Mouse (Mus musculus): ENCODE results near the gene Hpse2. TPM values are rescaled to one million over a fixed set of nuclear protein-coding genes. Genes with fewer than 3 reads are reported as not detected.
"Not testable (repeated sequence)": the region's sequence is repeated elsewhere in the genome, so short reads cannot be mapped to it uniquely, and the experiment has no call there.

Hpse2 gene
- polyA plus RNA-seq, 1 experiment from 2014 or later = 11.4 TPM

DNA sequence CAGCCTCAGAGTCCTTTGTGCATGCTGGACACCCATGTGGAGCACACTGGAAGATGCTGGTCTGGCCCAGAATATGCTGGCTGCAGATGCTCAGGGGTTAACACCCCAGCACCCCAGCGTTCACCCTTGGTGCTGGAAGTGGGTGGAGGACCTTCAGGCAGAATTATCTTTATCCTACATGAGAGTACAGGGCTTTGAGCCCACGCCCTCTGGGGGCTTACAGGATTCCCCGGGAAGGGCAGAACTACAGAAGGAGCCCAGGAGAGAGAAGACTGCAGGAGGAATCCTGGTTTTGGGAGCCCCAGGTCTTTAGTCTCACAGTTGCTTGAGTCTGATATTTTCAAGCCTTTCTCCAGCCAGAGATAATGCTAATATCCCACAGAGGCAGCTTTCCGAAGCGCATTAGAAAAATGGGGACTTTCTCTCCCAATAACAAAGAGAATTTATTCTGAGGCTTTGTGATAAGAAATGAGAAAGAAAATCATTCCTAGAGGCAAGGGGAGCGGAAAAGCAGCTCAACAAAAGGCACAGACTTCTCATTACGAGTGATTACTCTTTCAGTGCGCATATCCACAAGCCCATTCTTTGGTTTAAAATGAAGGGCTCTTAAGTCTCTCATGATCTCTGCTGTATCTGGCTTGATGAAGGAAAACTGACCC, 602.5 kb downstream of the Hpse2 start:
- Histone ChIP-seq H3K9me3 (ENCODE audit: low read depth, low read length) (no peaks in the 10 kb centered on the region), H3K4me2 (no peak overlapping the region), H3K27me3 (ENCODE audit: insufficient read depth, low read length) (no peaks in the 10 kb centered on the region), H3K9ac (no peak overlapping the region), H3K4me1 (ENCODE audit: insufficient read depth) (peaks cover 7% of the 10 kb centered on the region), H3K36me3 (ENCODE audit: insufficient read depth) (no peaks in the 10 kb centered on the region), H3K4me3 (ENCODE audit: low read depth, low read length) (no peak overlapping the region), H3K27ac (ENCODE audit: low read depth) (no peak overlapping the region)
- ATAC-seq (ENCODE audit: insufficient read depth) (no peak), DNase-seq (no peak)
- 53% methylated on average over 8 of the region's 8 CpGs for WGBS
- TF ChIP-seq CTCF (IDR thresholded peaks at IDR 0.05; ENCODE audit: low read depth) = no peak

DNA sequence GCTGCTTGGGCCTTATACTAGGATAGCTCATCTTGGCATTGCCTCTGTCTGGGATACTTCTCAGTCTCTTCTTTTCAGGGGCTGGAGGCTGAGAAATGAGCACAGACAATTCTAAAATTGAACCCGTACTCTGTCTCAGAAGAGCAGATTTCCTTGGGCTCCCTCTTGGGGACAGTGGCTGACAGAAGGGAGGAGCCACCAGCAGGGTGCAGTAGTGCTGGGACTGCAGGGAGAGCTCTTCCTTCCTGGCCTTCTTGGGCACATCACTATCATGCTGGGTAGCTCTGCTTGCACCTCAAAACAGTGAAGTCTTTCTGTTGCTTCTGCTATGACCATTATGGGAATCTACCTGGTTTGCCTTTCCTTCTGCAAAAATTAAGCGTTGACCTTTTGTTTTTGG, 603.0 kb downstream of the Hpse2 start:
- TF ChIP-seq CTCF (IDR thresholded peaks at IDR 0.05; ENCODE audit: low read depth) = peak; percentile 47
- ATAC-seq (ENCODE audit: insufficient read depth) (no peak), DNase-seq (peak; percentile 42)
- Histone ChIP-seq H3K9ac (no peak overlapping the region), H3K4me3 (ENCODE audit: low read depth, low read length) (no peak overlapping the region), H3K4me1 (ENCODE audit: insufficient read depth) (peaks cover 7% of the 10 kb centered on the region), H3K4me2 (no peak overlapping the region), H3K9me3 (ENCODE audit: low read depth, low read length) (no peaks in the 10 kb centered on the region), H3K27me3 (ENCODE audit: insufficient read depth, low read length) (no peaks in the 10 kb centered on the region), H3K36me3 (ENCODE audit: insufficient read depth) (no peaks in the 10 kb centered on the region), H3K27ac (ENCODE audit: low read depth) (no peak overlapping the region)
- WGBS = 38% methylated on average over 2 of the region's 2 CpGs

DNA sequence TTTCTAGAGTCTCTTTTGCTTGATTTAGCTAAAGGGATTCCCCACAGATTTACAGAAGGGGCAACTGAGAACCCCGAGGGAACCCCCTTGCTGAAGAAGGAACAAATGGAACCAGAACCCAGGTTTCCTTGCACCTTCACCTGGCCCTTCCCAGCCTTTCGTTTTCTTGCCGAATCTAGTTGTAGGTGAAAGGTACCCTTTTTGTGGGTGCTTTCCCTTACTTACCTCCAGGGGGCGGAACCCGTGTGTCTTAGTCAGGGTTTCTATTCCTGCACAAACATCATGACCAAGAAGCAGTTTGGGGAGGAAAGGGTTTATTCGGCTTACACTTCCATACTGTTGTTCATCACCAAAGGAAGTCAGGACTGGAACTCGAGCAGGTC, 608.0 kb downstream of the Hpse2 start:
- not testable (repeated sequence) for H3K36me3 ChIP-seq (ENCODE audit: insufficient read depth); H3K27me3 ChIP-seq (ENCODE audit: insufficient read depth, low read length); H3K4me1 ChIP-seq (ENCODE audit: insufficient read depth); DNase-seq; ATAC-seq (ENCODE audit: insufficient read depth); H3K9me3 ChIP-seq (ENCODE audit: low read depth, low read length)
- peak overlapping the region; percentile 88 for H3K27ac ChIP-seq (ENCODE audit: low read depth)
- WGBS = 51% methylated on average over 7 of the region's 7 CpGs
- H3K4me2 ChIP-seq = peak overlapping the region; percentile 74
- H3K4me3 ChIP-seq (ENCODE audit: low read depth, low read length) = peak overlapping the region; percentile 65
- H3K9ac ChIP-seq = peak overlapping the region; percentile 71

DNA sequence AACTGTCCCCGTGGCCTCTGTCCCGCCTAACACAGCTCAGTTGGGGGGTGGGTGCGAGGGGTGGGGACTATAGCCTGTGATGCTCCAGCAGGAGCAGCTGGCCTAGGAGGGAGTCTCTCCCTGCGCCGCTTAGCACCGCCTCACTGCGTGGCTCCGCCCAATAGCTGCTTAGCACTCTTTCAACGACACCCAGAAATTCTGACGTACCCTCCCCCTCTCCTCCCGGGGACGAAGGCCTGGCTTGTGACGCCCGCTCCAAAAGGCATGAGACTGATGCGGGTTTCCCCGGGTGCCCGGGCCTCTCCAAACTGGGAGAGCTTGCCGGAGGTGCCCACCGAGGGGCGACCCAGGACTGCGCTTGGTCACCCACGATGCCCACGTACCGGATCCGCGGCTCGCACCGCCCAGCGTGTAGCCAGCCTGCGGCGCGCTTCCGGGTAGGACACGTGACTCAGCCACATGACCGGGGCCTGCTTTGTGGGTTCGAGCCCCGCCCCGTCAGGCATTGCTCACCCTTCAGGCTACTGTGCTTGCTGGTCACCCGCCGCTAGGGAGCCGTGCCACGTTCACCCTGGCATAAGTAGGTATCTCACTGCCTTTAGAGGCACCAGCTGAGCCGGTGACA, 608.5 kb downstream of the Hpse2 start, which contains the start of gene Hps1:
TSS of gene Hps1 (minus strand) at position 448 of the 625 bp plus-strand sequence.
- peak within 1 kb of the TSS; percentile 74 for H3K4me2 ChIP-seq
- ATAC-seq (ENCODE audit: insufficient read depth) (peak; percentile 99), DNase-seq (peak; percentile 98)
- peak within 1 kb of the TSS; percentile 71 for H3K9ac ChIP-seq
- peaks cover 5% of the 10 kb centered on the region; the same call in 1 of the 2 replicates for H3K4me1 ChIP-seq (ENCODE audit: insufficient read depth)
- peak within 1 kb of the TSS; percentile 65 for H3K4me3 ChIP-seq (ENCODE audit: low read depth, low read length)
- TF ChIP-seq CTCF (IDR thresholded peaks at IDR 0.05; ENCODE audit: low read depth) = no peak; the same call in 1 of the 2 replicates
- H3K27ac ChIP-seq (ENCODE audit: low read depth) = peak within 1 kb of the TSS; percentile 88
- no peaks in the 10 kb centered on the region for H3K27me3 ChIP-seq (ENCODE audit: insufficient read depth, low read length)
- under 1% methylated on average over 43 of the region's 43 CpGs for WGBS
- H3K36me3 ChIP-seq (ENCODE audit: insufficient read depth) = no peaks in the 10 kb centered on the region
- no peaks in the 10 kb centered on the region for H3K9me3 ChIP-seq (ENCODE audit: low read depth, low read length)

DNA sequence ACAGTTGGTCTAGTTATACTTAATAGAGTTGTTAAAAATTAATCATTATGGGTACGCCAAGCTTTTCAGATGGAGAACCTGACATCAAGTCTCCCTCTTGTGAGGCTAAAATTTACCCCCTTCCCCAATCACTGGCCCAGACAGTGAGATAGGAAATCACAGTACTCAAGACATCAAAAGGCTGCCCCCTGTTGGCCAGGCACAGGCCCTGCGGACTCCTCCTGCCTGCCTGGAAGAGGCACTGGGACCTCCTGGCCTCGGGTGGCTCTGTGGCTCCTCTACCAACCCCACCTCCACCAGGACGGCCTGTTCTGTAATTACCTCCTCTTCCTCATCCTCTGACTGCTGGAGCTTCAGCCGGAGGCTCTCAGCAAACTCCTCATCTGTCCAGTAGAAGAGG, 610.4 kb downstream of the Hpse2 start:
- no peak overlapping the region for H3K4me2 ChIP-seq
- no peaks in the 10 kb centered on the region for H3K36me3 ChIP-seq (ENCODE audit: insufficient read depth)
- H3K9ac ChIP-seq = no peak overlapping the region
- no peak for ATAC-seq (ENCODE audit: insufficient read depth)
- H3K27me3 ChIP-seq (ENCODE audit: insufficient read depth, low read length) = no peaks in the 10 kb centered on the region
- no peak overlapping the region for H3K27ac ChIP-seq (ENCODE audit: low read depth)
- 66% methylated on average over 5 of the region's 5 CpGs for WGBS
- peak; percentile 37 for TF ChIP-seq CTCF (IDR thresholded peaks at IDR 0.05; ENCODE audit: low read depth)
- no peaks in the 10 kb centered on the region for H3K9me3 ChIP-seq (ENCODE audit: low read depth, low read length)
- H3K4me3 ChIP-seq (ENCODE audit: low read depth, low read length) = no peak overlapping the region
- H3K4me1 ChIP-seq (ENCODE audit: insufficient read depth) = peaks cover 5% of the 10 kb centered on the region; the same call in 1 of the 2 replicates
- no peak for DNase-seq

DNA sequence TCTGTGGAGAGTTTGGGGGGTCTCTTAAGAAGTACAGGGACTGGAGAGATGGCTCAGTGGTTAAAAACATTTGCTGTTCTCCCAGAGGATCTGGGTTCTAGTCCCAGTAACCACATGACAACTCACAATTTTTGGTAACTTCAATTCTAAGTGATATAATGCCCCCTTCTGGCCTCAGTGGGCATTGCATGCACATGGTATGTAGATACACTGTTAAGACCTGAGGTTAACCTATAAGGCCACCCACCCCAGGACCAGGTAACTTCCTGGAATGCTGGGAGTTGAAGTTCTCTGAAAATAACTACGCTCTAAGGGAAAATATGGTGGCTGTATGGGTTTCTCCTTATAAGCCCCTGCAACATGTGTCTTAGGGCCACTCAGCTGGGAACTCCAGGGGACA, 611.3 kb downstream of the Hpse2 start:
- 97% methylated on average over 1 of the region's 1 CpGs for WGBS

DNA sequence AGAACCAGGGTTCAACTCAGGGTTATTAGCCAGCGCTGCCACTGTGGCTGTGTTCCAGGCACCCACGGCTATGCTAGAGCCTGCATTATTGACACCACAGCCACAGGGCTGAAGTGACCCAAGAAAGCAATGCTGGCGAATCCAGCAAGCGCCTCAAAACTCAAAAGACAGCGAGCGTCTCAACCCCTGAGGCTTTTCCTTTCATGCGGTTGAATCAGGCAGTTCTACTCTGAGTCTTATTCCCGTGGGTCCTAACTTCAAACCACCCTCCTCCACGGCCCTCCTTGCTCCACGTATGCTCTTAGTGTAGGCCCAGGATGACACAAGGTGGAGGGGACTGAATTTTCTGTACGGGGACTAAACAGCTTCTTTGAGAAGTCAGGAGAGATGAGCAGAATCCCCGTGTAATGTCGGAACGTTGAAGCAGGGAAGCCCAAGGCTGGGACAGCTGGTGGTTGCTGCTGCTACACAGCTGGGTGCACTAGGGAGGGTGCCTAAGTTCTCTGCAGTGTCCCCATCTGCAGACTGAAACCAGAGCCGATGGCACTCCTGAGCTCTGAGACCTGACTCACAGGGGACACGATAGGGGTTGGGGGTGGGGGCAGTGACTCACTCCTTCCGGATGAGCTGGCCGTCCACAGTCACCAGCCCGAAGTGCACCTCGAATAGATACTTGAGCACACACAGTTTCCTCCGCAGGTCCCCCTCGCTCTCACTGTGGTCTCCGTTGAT, 617.8 kb downstream of the Hpse2 start:
- H3K36me3 ChIP-seq (ENCODE audit: insufficient read depth) = peaks cover 19% of the 10 kb centered on the region; the same call in 1 of the 2 replicates
- TF ChIP-seq CTCF (IDR thresholded peaks at IDR 0.05; ENCODE audit: low read depth) = no peak
- H3K27ac ChIP-seq (ENCODE audit: low read depth) = no peak overlapping the region
- ATAC-seq (ENCODE audit: insufficient read depth) = no peak
- H3K4me2 ChIP-seq = no peak overlapping the region
- H3K9ac ChIP-seq = no peak overlapping the region
- H3K27me3 ChIP-seq (ENCODE audit: insufficient read depth, low read length) = no peaks in the 10 kb centered on the region
- no peak for DNase-seq
- no peaks in the 10 kb centered on the region for H3K9me3 ChIP-seq (ENCODE audit: low read depth, low read length)
- 79% methylated on average over 23 of the region's 23 CpGs for whole genome bisulfite sequencing
- H3K4me3 ChIP-seq (ENCODE audit: low read depth, low read length) = no peak overlapping the region
- no peaks in the 10 kb centered on the region for H3K4me1 ChIP-seq (ENCODE audit: insufficient read depth)

More for the DNA sequence above, 611.3 kb downstream of the Hpse2 start:
- TF ChIP-seq CTCF (IDR thresholded peaks at IDR 0.05; ENCODE audit: low read depth) = peak; percentile 57
- Histone ChIP-seq H3K4me3 (ENCODE audit: low read depth, low read length) (no peak overlapping the region), H3K4me1 (ENCODE audit: insufficient read depth) (peaks cover 5% of the 10 kb centered on the region; the same call in 1 of the 2 replicates), H3K9me3 (ENCODE audit: low read depth, low read length) (no peaks in the 10 kb centered on the region), H3K27me3 (ENCODE audit: insufficient read depth, low read length) (no peaks in the 10 kb centered on the region), H3K27ac (ENCODE audit: low read depth) (no peak overlapping the region), H3K36me3 (ENCODE audit: insufficient read depth) (no peaks in the 10 kb centered on the region), H3K4me2 (no peak overlapping the region), H3K9ac (no peak overlapping the region)
- DNase-seq = peak; percentile 66
- ATAC-seq (ENCODE audit: insufficient read depth) = no peak
